Mouse (Mus musculus): ENCODE measurements around the gene Rab14.

The Rab14 gene

DNA sequence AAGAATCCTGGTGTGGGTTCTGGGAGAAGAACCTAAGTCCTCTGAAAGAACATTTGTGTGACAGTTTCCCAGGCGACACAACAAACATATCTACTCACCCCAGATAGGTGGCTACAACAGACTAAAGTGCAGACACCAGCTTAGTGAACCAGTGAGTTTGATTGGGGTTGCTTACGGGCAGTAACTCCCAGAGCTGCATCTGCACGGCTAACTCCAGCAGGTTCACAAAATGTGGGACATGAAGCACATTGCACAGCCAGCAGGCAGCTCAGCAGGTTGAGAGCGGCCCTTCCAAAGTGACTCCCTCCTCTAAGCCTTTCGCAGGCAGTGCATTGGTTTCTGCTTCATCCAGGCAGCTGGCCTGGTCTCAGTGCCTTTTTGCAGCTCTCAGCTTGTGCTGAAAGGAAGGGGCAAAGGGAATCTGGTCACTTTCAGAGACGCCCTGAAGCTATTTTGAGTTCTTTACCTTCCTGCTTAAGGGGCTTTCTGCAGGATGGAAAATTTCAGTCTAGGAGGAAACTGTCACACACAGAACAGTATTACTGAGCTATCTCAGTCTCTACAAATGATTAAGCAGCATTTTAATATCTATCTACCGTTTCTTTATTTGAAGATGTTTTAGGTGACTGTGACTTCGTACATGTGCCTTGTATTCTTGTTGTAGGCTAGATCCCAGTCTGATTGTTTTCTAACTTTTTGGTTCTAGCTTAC is 46.9 kb downstream of the Rab14 start:
- DNase-seq: no peak

DNA sequence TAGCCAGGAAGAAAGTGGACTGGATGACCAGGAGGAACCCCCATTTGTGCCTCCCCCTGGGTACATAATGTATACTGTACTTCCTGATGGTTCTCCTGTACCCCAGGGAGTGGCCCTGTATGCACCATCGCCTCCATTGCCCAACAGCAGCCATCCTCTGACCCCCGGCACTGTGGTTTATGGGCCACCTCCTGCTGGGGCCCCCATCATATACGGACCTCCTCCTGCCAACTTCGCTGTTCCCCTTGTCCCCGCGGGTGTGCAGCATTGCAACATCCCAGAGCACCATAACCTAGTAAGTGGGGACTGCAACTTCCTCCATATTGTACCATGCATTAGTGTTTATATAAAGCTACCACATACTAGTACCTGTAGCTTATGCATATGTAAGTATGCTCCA is 47.7 kb downstream of the Rab14 start:
- no peak for DNase-seq

DNA sequence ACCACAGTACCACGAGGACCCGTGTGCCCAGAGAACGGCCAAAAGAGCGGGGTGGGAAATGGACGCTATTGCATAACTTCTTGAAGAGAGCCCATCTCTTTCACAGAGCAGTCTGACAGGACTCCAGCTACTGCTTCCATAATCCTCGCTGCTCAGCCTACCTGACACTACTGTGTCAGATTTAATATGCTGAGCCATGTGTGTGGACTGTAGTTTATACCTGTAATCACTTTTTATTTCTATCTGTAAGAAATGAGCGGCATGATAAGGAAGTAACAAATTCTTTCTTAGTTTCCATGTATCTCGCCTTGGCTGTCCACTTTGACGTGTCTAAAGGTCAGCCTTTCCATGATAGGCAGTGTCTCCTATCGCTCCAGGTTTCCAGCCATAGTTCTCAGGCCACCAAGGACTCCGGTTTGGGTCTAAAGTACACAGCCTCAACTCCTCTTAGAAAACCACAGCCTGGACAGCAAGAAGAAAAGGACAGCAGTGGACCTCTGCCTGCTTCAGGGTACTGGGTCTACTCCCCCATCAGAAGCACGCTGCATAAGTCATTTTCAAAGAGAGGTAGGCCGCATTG is 49.5 kb downstream of the Rab14 start:
- DNase-seq: no peak

DNA sequence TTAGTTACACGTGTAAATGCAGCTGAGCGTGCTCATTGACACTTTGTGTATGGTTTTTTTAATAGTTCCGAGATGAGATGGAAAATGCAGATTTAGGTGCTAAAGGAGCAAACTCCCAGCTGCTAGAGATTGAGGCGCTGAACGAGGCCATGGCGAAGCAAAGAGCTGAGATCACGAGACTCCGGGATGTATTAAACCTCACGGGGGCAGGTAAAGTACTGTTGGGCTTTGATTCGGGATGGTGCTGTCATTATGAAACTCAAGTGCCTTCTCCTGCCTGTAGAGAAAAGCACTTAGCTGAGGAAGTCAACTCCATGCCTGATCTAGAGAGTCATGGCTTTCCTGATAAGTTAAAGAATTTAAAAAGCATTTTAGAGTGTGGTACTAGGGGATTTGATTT is 52.1 kb downstream of the Rab14 start:
- DNase-seq: no peak

DNA sequence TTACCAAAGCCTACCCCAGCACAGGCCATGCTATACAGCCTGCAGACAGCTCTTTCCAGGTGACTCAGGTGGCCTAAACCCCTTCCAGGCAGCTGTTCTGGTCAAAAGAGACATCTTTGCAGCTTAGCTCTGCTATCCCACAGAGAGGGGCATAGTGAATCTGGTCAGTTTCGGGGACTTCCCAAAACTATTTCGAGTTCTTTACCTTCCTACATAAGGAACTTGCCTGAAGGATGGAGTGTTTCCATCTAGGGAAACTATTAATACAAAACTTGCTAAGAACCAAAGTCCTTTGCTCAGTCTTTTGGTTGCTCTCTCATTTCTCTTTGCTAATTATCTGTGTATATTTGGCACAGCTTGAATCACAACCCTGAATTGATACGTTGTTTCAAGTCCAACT is 59.2 kb downstream of the Rab14 start:
- no peak for DNase-seq

DNA sequence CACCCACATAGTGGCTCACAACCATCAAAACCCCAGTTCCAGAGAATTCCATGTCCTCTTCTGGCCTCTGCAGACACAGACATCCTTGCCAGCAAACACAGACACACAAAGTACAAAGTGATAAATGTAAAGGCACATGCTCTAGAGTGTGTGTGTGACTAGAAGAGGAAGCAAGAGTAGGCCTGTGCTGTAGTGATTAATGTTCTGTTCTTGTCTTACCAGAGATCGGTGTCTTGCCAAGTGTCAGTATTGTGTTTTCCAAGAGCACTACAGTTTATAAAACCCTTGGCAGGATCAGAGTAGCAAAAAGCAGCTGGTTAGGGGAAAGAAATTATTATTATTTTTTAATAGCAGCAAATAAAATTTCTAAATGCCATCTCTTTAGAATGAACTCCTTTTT is 62.3 kb downstream of the Rab14 start:
- no peak for DNase-seq

DNA sequence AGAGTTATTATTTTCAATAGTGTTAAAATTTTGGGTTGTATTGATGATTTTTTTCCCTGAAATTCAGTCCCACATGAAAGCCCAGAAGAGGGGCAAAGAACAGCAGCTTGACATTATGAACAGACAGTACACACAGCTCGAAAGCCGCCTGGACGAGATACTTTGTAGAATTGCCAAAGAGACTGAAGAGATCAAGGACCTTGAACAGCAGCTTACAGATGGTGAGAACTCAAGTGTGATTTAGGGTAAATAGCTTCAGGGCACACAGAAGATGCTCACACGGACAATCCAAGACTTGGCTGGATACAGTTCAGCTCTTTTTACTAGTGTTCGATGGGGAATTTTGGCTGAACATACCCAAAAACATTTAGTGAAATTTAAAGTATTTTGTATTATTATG is 67.0 kb downstream of the Rab14 start:
- no peak for DNase-seq

DNA sequence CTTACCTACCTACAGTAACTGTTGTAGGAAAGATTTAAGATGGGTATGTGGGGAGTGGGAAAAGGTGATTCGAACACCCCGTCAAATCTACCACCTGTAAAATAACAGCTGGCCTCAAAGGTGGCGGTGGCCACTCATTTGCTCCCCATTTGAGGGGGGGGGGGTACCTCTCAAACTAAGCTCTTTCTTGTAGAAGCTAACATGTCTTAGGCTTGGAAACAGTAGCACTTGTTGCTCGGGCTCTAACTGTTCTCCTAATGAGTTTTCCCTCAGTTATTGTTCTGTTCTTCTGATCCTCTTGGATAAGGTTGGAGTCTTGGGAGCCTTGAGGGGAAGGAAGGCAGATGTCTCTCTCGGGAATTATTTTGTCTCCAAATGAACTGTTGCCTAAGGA is 68.3 kb downstream of the Rab14 start:
- no peak for DNase-seq

DNA sequence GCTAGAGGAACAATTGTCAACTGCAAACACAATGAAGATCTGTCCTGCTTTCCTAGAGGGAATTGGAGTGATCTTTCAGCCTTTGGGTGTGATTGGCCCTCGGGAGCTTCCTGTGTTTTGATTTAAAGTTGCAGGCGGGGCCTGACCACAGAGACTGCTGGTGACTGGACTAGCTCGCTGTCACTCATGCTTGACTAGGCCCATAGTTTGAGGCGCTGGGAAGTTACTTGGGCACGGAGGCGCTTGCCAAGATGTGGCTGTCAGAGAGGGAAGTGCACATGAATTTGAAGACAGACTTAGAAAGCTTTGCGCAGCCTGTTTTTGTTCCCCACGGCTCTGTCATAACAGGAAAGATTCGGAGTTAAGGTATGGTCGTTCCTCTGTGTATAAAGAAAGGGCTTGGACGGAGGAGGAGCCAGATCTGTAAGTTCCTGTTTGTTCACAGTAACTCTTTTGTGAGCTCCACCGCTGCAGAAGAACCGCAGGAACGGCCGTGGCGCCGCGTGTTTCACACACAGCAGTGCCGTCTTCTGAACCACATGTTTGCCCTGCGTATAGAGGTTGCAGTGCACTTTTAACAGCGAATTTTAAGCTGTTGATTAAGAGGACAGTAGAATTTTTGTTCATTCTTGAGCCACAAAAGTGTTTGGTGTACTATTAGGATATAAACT is 68.8 kb downstream of the Rab14 start:
- peak; percentile 95 for DNase-seq

DNA sequence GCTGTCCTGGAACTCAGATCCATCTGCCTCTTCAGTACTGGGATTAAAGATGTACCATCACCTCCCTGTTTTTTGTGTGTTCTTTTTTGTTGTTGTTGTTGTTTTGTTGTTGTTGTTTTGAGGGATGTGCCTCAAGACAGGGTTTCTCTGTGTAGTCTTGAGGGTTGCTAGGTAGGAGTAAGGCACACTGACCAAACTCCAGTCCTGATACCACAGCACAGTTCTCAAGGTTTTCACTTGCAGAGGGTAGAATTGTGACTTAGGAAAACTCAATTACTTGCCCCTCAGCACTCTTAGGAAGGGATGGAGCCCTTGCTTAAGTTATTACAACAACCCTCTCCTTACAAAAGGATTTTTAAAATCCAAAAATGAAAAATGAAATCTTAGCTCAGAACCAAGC is 69.4 kb downstream of the Rab14 start:
- DNase-seq: no peak
